Mouse (Mus musculus): ENCODE measurements around the gene Clk1. TPM values are rescaled to one million over a fixed set of nuclear protein-coding genes. Genes with fewer than 3 reads are reported as not detected.
A peak's percentile ranks its signal among the peaks of the same experiment; 100 is the strongest.

The Clk1 gene
- polyA plus RNA-seq, 1 experiment from 2014 or later = 166 TPM

GRCm38 (mm10) chr1:58401396-58401795 lies 22.5 kb downstream of the Clk1 start:
- no peaks in the 10 kb centered on the region for H3K4me1 ChIP-seq (ENCODE audit: control insufficient read depth, insufficient read depth, low read length)
- no peak for ATAC-seq (ENCODE audit: insufficient number of reproducible peaks, low FRiP score, low TSS enrichment, low read depth)
- no peak overlapping the region for H3K27ac ChIP-seq (replicated peaks; ENCODE audit: low read depth, low read length)
- H3K4me3 ChIP-seq (ENCODE audit: low read depth, low read length) = no peak overlapping the region
- no peak overlapping the region for H3K4me2 ChIP-seq (ENCODE audit: low read depth, severe bottlenecking)
- peaks cover 32% of the 10 kb centered on the region for H3K36me3 ChIP-seq (ENCODE audit: control insufficient read depth, insufficient read depth, low read length)
- H3K9ac ChIP-seq (ENCODE audit: low read length) = no peak overlapping the region
- DNase-seq (ENCODE audit: low spot score) = no peak
- 93% methylated on average over 6 of the region's 6 CpGs for WGBS
- H3K27me3 ChIP-seq (ENCODE audit: control insufficient read depth, insufficient read depth, low read length) = no peaks in the 10 kb centered on the region
- H3K9me3 ChIP-seq (ENCODE audit: control insufficient read depth, low read length) = no peaks in the 10 kb centered on the region

DNA sequence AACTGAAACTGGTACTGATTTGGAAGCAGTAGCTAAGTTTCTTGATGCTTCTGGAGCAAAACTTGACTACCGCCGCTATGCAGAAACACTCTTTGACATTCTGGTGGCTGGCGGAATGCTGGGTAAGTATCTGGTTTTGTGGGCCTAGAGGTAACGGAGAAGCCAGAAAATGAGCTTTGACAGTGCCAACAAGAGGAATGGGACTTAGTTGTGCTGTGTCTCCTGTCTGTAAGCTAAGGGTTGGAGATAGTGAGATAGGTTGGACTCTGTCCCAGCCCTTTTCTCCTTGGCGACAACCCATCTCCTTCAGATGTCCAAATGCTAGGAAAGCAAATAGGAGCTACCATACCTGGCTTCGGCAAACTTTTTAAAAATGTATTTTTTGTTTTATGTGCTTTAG lies 26.1 kb downstream of the Clk1 start:
- H3K9ac ChIP-seq (ENCODE audit: low read length) = no peak overlapping the region
- H3K36me3 ChIP-seq (ENCODE audit: control insufficient read depth, insufficient read depth, low read length) = peaks cover 30% of the 10 kb centered on the region
- H3K27me3 ChIP-seq (ENCODE audit: control insufficient read depth, insufficient read depth, low read length) = no peaks in the 10 kb centered on the region
- WGBS = 95% methylated on average over 6 of the region's 6 CpGs
- DNase-seq (ENCODE audit: low spot score) (no peak), ATAC-seq (ENCODE audit: insufficient number of reproducible peaks, low FRiP score, low TSS enrichment, low read depth) (no peak)
- H3K9me3 ChIP-seq (ENCODE audit: control insufficient read depth, low read length) = no peaks in the 10 kb centered on the region
- no peaks in the 10 kb centered on the region for H3K4me1 ChIP-seq (ENCODE audit: control insufficient read depth, insufficient read depth, low read length)
- no peak overlapping the region for H3K27ac ChIP-seq (replicated peaks; ENCODE audit: low read depth, low read length)
- no peak overlapping the region for H3K4me3 ChIP-seq (ENCODE audit: low read depth, low read length)
- H3K4me2 ChIP-seq (ENCODE audit: low read depth, severe bottlenecking) = no peak overlapping the region

DNA sequence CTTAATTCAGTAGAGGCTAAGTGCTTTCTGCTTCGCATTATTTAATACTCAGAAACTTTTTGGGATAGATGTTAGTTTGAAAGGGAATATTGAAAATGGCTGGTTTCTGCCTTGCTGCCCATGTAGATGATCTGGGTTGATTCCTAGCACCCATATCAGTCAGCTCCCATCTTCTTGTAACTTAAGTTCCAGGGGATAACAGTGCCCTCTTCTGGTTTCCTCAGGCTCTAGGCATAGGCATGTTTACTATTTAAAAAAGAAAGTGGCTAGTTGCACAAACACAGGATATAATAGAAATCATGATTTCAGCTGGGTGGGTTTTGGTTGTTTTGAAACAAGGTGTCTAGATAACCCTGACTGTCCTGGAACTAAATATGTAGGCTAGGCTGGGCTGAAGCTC lies 27.7 kb downstream of the Clk1 start:
- no peaks in the 10 kb centered on the region for H3K27me3 ChIP-seq (ENCODE audit: control insufficient read depth, insufficient read depth, low read length)
- ATAC-seq (ENCODE audit: insufficient number of reproducible peaks, low FRiP score, low TSS enrichment, low read depth) = no peak
- H3K9me3 ChIP-seq (ENCODE audit: control insufficient read depth, low read length) = no peaks in the 10 kb centered on the region
- H3K36me3 ChIP-seq (ENCODE audit: control insufficient read depth, insufficient read depth, low read length) = peaks cover 25% of the 10 kb centered on the region
- H3K9ac ChIP-seq (ENCODE audit: low read length) = no peak overlapping the region
- H3K4me1 ChIP-seq (ENCODE audit: control insufficient read depth, insufficient read depth, low read length) = peaks cover 6% of the 10 kb centered on the region; the same call in 1 of the 2 replicates
- DNase-seq (ENCODE audit: low spot score) = no peak
- WGBS = 100% methylated on average over 1 of the region's 1 CpGs
- no peak overlapping the region for H3K4me3 ChIP-seq (ENCODE audit: low read depth, low read length)
- no peak overlapping the region for H3K4me2 ChIP-seq (ENCODE audit: low read depth, severe bottlenecking)
- H3K27ac ChIP-seq (replicated peaks; ENCODE audit: low read depth, low read length) = no peak overlapping the region

DNA sequence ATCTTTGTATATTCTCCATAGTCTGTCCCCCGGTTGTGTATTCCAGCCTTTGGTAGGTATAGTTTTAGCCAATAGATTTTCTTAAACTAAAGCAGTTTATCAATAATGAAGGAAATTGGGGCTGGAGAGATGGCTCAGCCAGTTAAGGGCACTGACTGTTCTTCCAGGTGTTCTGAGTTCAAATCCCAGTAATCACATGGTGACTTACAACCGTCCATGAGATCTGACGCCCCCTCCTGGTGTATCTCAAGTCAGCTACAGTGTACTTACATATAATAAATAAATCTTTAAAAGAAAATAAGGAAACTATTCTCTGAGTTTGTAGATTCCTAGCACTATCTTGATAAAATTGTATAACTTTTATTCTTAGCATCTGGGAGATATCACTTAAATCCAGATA lies 28.5 kb downstream of the Clk1 start:
- Histone ChIP-seq H3K4me1 (ENCODE audit: control insufficient read depth, insufficient read depth, low read length) (peaks cover 7% of the 10 kb centered on the region; the same call in 1 of the 2 replicates), H3K9ac (ENCODE audit: low read length) (no peak overlapping the region), H3K4me3 (ENCODE audit: low read depth, low read length) (no peak overlapping the region), H3K27me3 (ENCODE audit: control insufficient read depth, insufficient read depth, low read length) (no peaks in the 10 kb centered on the region), H3K27ac (replicated peaks; ENCODE audit: low read depth, low read length) (no peak overlapping the region), H3K36me3 (ENCODE audit: control insufficient read depth, insufficient read depth, low read length) (peaks cover 19% of the 10 kb centered on the region), H3K9me3 (ENCODE audit: control insufficient read depth, low read length) (no peaks in the 10 kb centered on the region), H3K4me2 (ENCODE audit: low read depth, severe bottlenecking) (no peak overlapping the region)
- ATAC-seq (ENCODE audit: insufficient number of reproducible peaks, low FRiP score, low TSS enrichment, low read depth) (no peak), DNase-seq (ENCODE audit: low spot score) (no peak)
- WGBS = 91% methylated on average over 3 of the region's 3 CpGs

GRCm38 (mm10) chr1:58393284-58394195 lies 30.3 kb downstream of the Clk1 start:
- Histone ChIP-seq H3K4me2 (ENCODE audit: low read depth, severe bottlenecking) (peak overlapping the region; percentile 84), H3K27me3 (ENCODE audit: control insufficient read depth, insufficient read depth, low read length) (no peaks in the 10 kb centered on the region), H3K36me3 (ENCODE audit: control insufficient read depth, insufficient read depth, low read length) (peaks cover 14% of the 10 kb centered on the region; the same call in 1 of the 2 replicates), H3K9ac (ENCODE audit: low read length) (peak overlapping the region; percentile 97), H3K9me3 (ENCODE audit: control insufficient read depth, low read length) (no peaks in the 10 kb centered on the region), H3K27ac (replicated peaks; ENCODE audit: low read depth, low read length) (peak overlapping the region; percentile 98), H3K4me1 (ENCODE audit: control insufficient read depth, insufficient read depth, low read length) (peaks cover 7% of the 10 kb centered on the region; the same call in 1 of the 2 replicates), H3K4me3 (ENCODE audit: low read depth, low read length) (peak overlapping the region; percentile 90)
- under 1% methylated on average over 75 of the region's 90 CpGs for WGBS
- ATAC-seq (ENCODE audit: insufficient number of reproducible peaks, low FRiP score, low TSS enrichment, low read depth) (peak; percentile 65), DNase-seq (ENCODE audit: low spot score) (peak; percentile 56)

- H3K9ac ChIP-seq (ENCODE audit: low read length) = peak within 1 kb of the TSS; percentile 97
- under 1% methylated on average over 42 of the region's 61 CpGs for WGBS
- H3K36me3 ChIP-seq (ENCODE audit: control insufficient read depth, insufficient read depth, low read length) = peaks cover 10% of the 10 kb centered on the region; the same call in 1 of the 2 replicates
- H3K4me3 ChIP-seq (ENCODE audit: low read depth, low read length) = peak within 1 kb of the TSS; percentile 90
- H3K27me3 ChIP-seq (ENCODE audit: control insufficient read depth, insufficient read depth, low read length) = no peaks in the 10 kb centered on the region
- peak within 1 kb of the TSS; percentile 98 for H3K27ac ChIP-seq (replicated peaks; ENCODE audit: low read depth, low read length)
- H3K4me2 ChIP-seq (ENCODE audit: low read depth, severe bottlenecking) = peak within 1 kb of the TSS; percentile 84
- ATAC-seq (ENCODE audit: insufficient number of reproducible peaks, low FRiP score, low TSS enrichment, low read depth) = peak; percentile 97
- peaks cover 7% of the 10 kb centered on the region; the same call in 1 of the 2 replicates for H3K4me1 ChIP-seq (ENCODE audit: control insufficient read depth, insufficient read depth, low read length)
- H3K9me3 ChIP-seq (ENCODE audit: control insufficient read depth, low read length) = no peaks in the 10 kb centered on the region
- DNase-seq (ENCODE audit: low spot score) = peak; percentile 94
Observed at GRCm38 (mm10) chr1:58392652-58393283, 31.1 kb downstream of the Clk1 start, which contains the start of gene Bzw1. TSS of gene Bzw1 (plus strand) at chr1:58392898.

DNA sequence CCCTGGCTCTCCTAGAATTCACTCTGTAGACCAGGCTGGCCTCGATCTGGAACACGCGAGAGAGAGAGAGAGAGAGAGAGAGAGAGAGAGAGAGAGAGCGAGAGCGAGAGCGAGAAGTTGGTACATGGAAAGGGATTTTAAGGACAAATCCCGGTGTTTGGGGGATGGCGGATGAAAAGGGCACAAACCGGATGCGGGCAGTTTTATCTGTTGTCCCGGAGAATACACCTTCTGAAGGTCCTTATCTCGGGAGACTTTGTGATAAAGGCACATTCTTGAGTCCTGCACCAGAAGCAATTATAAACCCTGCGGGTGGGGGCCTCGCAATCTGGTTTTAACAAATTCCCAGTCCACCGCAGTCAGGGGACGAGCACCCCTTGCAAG lies 31.6 kb downstream of the Clk1 start:
- Histone ChIP-seq H3K4me2 (ENCODE audit: low read depth, severe bottlenecking) (peak overlapping the region; percentile 84), H3K27ac (replicated peaks; ENCODE audit: low read depth, low read length) (peak overlapping the region; percentile 98), H3K36me3 (ENCODE audit: control insufficient read depth, insufficient read depth, low read length) (peaks cover 7% of the 10 kb centered on the region; the same call in 1 of the 2 replicates), H3K27me3 (ENCODE audit: control insufficient read depth, insufficient read depth, low read length) (no peaks in the 10 kb centered on the region), H3K4me1 (ENCODE audit: control insufficient read depth, insufficient read depth, low read length) (peaks cover 7% of the 10 kb centered on the region; the same call in 1 of the 2 replicates), H3K9me3 (ENCODE audit: control insufficient read depth, low read length) (no peaks in the 10 kb centered on the region), H3K4me3 (ENCODE audit: low read depth, low read length) (peak overlapping the region; percentile 90), H3K9ac (ENCODE audit: low read length) (peak overlapping the region; percentile 97)
- DNase-seq (ENCODE audit: low spot score) (no peak), ATAC-seq (ENCODE audit: insufficient number of reproducible peaks, low FRiP score, low TSS enrichment, low read depth) (no peak; the same call in 1 of the 2 replicates)
- WGBS = 1% methylated on average over 16 of the region's 16 CpGs

Data from limb, embryonic 11.5 days (tissue).